Mouse (Mus musculus): ENCODE data around the gene Yipf1. TPM values are rescaled to one million over a fixed set of nuclear protein-coding genes. Genes with fewer than 3 reads are reported as not detected.
"Not testable (repeated sequence)": the region's sequence is repeated elsewhere in the genome, so short reads cannot be mapped to it uniquely, and the experiment has no call there.

Gene Yipf1
- polyA plus RNA-seq, 1 experiment from 2014 or later, result 57.3 TPM

GRCm38 (mm10) chr4:107353612-107354011, 39.4 kb downstream of the Yipf1 start:
- H3K36me3 ChIP-seq, result peaks cover 17% of the 10 kb centered on the region
- no peak overlapping the region for H3K4me3 ChIP-seq (replicated peaks)
- H3K9ac ChIP-seq, result no peak overlapping the region
- H3K27me3 ChIP-seq, result no peaks in the 10 kb centered on the region
- WGBS, result 78% methylated on average over 3 of the region's 3 CpGs
- H3K4me1 ChIP-seq, result peaks cover 5% of the 10 kb centered on the region
- H3K4me2 ChIP-seq (replicated peaks), result no peak overlapping the region
- no peak overlapping the region for H3K27ac ChIP-seq (replicated peaks)
- no peak for ATAC-seq (ENCODE audit: insufficient number of reproducible peaks, low FRiP score, low TSS enrichment, low read depth)
- no peaks in the 10 kb centered on the region for H3K9me3 ChIP-seq (replicated peaks)

- Histone ChIP-seq H3K36me3 (peaks cover 17% of the 10 kb centered on the region), H3K4me2 (replicated peaks) (no peak overlapping the region), H3K4me1 (no peaks in the 10 kb centered on the region), H3K9me3 (replicated peaks) (no peaks in the 10 kb centered on the region), H3K4me3 (replicated peaks) (no peak overlapping the region), H3K27ac (replicated peaks) (no peak overlapping the region), H3K27me3 (no peaks in the 10 kb centered on the region), H3K9ac (no peak overlapping the region)
- 88% methylated on average over 5 of the region's 5 CpGs for WGBS
- ATAC-seq (ENCODE audit: insufficient number of reproducible peaks, low FRiP score, low TSS enrichment, low read depth), result no peak; the same call in 1 of the 2 replicates
Measured at GRCm38 (mm10) chr4:107354126-107354525, 40.0 kb downstream of the Yipf1 start.

- H3K9me3 ChIP-seq (replicated peaks), result no peaks in the 10 kb centered on the region
- peaks cover 19% of the 10 kb centered on the region for H3K36me3 ChIP-seq
- no peak overlapping the region for H3K27ac ChIP-seq (replicated peaks)
- no peak overlapping the region for H3K4me3 ChIP-seq (replicated peaks)
- H3K27me3 ChIP-seq, result no peaks in the 10 kb centered on the region
- no peak for ATAC-seq (ENCODE audit: insufficient number of reproducible peaks, low FRiP score, low TSS enrichment, low read depth)
- H3K4me1 ChIP-seq, result no peaks in the 10 kb centered on the region
- H3K4me2 ChIP-seq (replicated peaks), result no peak overlapping the region
- 39% methylated on average over 4 of the region's 4 CpGs for WGBS
- H3K9ac ChIP-seq, result no peak overlapping the region
Measured at GRCm38 (mm10) chr4:107354543-107354942, 40.4 kb downstream of the Yipf1 start.

- WGBS, result 87% methylated on average over 8 of the region's 8 CpGs
- not testable (repeated sequence) for H3K4me2 ChIP-seq (replicated peaks); H3K27ac ChIP-seq (replicated peaks); ATAC-seq (ENCODE audit: insufficient number of reproducible peaks, low FRiP score, low TSS enrichment, low read depth); H3K4me3 ChIP-seq (replicated peaks); H3K9ac ChIP-seq; H3K27me3 ChIP-seq; H3K36me3 ChIP-seq; H3K4me1 ChIP-seq; H3K9me3 ChIP-seq (replicated peaks)
Measured at GRCm38 (mm10) chr4:107357172-107357571, 43.0 kb downstream of the Yipf1 start.

- Histone ChIP-seq H3K4me2 (replicated peaks) (no peak overlapping the region), H3K27ac (replicated peaks) (no peak overlapping the region), H3K9ac (no peak overlapping the region), H3K9me3 (replicated peaks) (no peaks in the 10 kb centered on the region), H3K4me3 (replicated peaks) (no peak overlapping the region), H3K4me1 (no peaks in the 10 kb centered on the region), H3K27me3 (no peaks in the 10 kb centered on the region), H3K36me3 (peaks cover 5% of the 10 kb centered on the region; the same call in 1 of the 2 replicates)
- ATAC-seq (ENCODE audit: insufficient number of reproducible peaks, low FRiP score, low TSS enrichment, low read depth), result no peak
- WGBS, result 70% methylated on average over 3 of the region's 3 CpGs
Measured at GRCm38 (mm10) chr4:107358460-107358859, 44.3 kb downstream of the Yipf1 start.

- H3K27ac ChIP-seq (replicated peaks), result no peak overlapping the region
- H3K9ac ChIP-seq, result no peak overlapping the region
- no peak overlapping the region for H3K4me2 ChIP-seq (replicated peaks)
- H3K27me3 ChIP-seq, result no peaks in the 10 kb centered on the region
- no peak for ATAC-seq (ENCODE audit: insufficient number of reproducible peaks, low FRiP score, low TSS enrichment, low read depth)
- peaks cover 5% of the 10 kb centered on the region; the same call in 1 of the 2 replicates for H3K36me3 ChIP-seq
- H3K9me3 ChIP-seq (replicated peaks), result no peaks in the 10 kb centered on the region
- 77% methylated on average over 7 of the region's 7 CpGs for WGBS
- H3K4me1 ChIP-seq, result no peaks in the 10 kb centered on the region
- no peak overlapping the region for H3K4me3 ChIP-seq (replicated peaks)
Measured at GRCm38 (mm10) chr4:107360457-107361145, 46.4 kb downstream of the Yipf1 start.

GRCm38 (mm10) chr4:107362755-107363154, 48.6 kb downstream of the Yipf1 start:
- Histone ChIP-seq H3K27me3 (no peaks in the 10 kb centered on the region), H3K4me1 (no peaks in the 10 kb centered on the region), H3K27ac (replicated peaks) (no peak overlapping the region), H3K4me3 (replicated peaks) (no peak overlapping the region), H3K36me3 (peaks cover 5% of the 10 kb centered on the region; the same call in 1 of the 2 replicates), H3K9me3 (replicated peaks) (no peaks in the 10 kb centered on the region), H3K4me2 (replicated peaks) (no peak overlapping the region), H3K9ac (no peak overlapping the region)
- no peak for ATAC-seq (ENCODE audit: insufficient number of reproducible peaks, low FRiP score, low TSS enrichment, low read depth)
- WGBS, result 76% methylated on average over 4 of the region's 4 CpGs

- no peak for ATAC-seq (ENCODE audit: insufficient number of reproducible peaks, low FRiP score, low TSS enrichment, low read depth)
- peaks cover 5% of the 10 kb centered on the region for H3K4me1 ChIP-seq
- no peak overlapping the region for H3K4me2 ChIP-seq (replicated peaks)
- no peaks in the 10 kb centered on the region for H3K27me3 ChIP-seq
- H3K36me3 ChIP-seq, result peaks cover 5% of the 10 kb centered on the region; the same call in 1 of the 2 replicates
- no peaks in the 10 kb centered on the region for H3K9me3 ChIP-seq (replicated peaks)
- H3K9ac ChIP-seq, result no peak overlapping the region
- 78% methylated on average over 6 of the region's 6 CpGs for WGBS
- no peak overlapping the region for H3K27ac ChIP-seq (replicated peaks)
- no peak overlapping the region for H3K4me3 ChIP-seq (replicated peaks)
Measured at GRCm38 (mm10) chr4:107363573-107363972, 49.4 kb downstream of the Yipf1 start.

GRCm38 (mm10) chr4:107364190-107364639, 50.1 kb downstream of the Yipf1 start:
- no peak overlapping the region for H3K9ac ChIP-seq
- H3K9me3 ChIP-seq (replicated peaks), result no peaks in the 10 kb centered on the region
- no peak overlapping the region for H3K4me2 ChIP-seq (replicated peaks)
- 85% methylated on average over 5 of the region's 5 CpGs for WGBS
- no peaks in the 10 kb centered on the region for H3K27me3 ChIP-seq
- peaks cover 5% of the 10 kb centered on the region; the same call in 1 of the 2 replicates for H3K36me3 ChIP-seq
- no peak for ATAC-seq (ENCODE audit: insufficient number of reproducible peaks, low FRiP score, low TSS enrichment, low read depth)
- no peak overlapping the region for H3K4me3 ChIP-seq (replicated peaks)
- H3K4me1 ChIP-seq, result peaks cover 9% of the 10 kb centered on the region
- H3K27ac ChIP-seq (replicated peaks), result no peak overlapping the region

GRCm38 (mm10) chr4:107366408-107366807, 52.2 kb downstream of the Yipf1 start:
- peaks cover 13% of the 10 kb centered on the region for H3K36me3 ChIP-seq
- not testable (repeated sequence) for H3K4me1 ChIP-seq; H3K9ac ChIP-seq; H3K9me3 ChIP-seq (replicated peaks); H3K27me3 ChIP-seq; H3K27ac ChIP-seq (replicated peaks); H3K4me3 ChIP-seq (replicated peaks); H3K4me2 ChIP-seq (replicated peaks); ATAC-seq (ENCODE audit: insufficient number of reproducible peaks, low FRiP score, low TSS enrichment, low read depth)

GRCm38 (mm10) chr4:107367567-107368314, 53.6 kb downstream of the Yipf1 start, which contains the start of gene Ndc1:
Ndc1 (plus strand) TSS chr4:107367784.
- Histone ChIP-seq H3K36me3 (peaks cover 15% of the 10 kb centered on the region), H3K27me3 (no peaks in the 10 kb centered on the region), H3K27ac (replicated peaks) (peak within 1 kb of the TSS; percentile 88), H3K4me1 (peaks cover 9% of the 10 kb centered on the region), H3K4me2 (replicated peaks) (peak within 1 kb of the TSS; percentile 70), H3K9me3 (replicated peaks) (no peaks in the 10 kb centered on the region), H3K4me3 (replicated peaks) (peak within 1 kb of the TSS; percentile 93), H3K9ac (peak within 1 kb of the TSS; percentile 83)
- ATAC-seq (ENCODE audit: insufficient number of reproducible peaks, low FRiP score, low TSS enrichment, low read depth), result peak; percentile 95
- WGBS, result under 1% methylated on average over 51 of the region's 51 CpGs
